Mouse (Mus musculus) spleen, adult 18-20 months (tissue): Measurements from ENCODE around the gene Adi1.

ENCODE experiments used
- DNase-seq, 2 experiments: peaks; one replicate each; pipeline ENCODE4 v3.0.0; 2022; ENCODE audit warnings: mixed read lengths in 2 of 2

Gene Adi1

GRCm38 (mm10) chr12:28697821-28698595 lies 23.0 kb downstream of the Adi1 start:
- DNase-seq, result no peak

DNA sequence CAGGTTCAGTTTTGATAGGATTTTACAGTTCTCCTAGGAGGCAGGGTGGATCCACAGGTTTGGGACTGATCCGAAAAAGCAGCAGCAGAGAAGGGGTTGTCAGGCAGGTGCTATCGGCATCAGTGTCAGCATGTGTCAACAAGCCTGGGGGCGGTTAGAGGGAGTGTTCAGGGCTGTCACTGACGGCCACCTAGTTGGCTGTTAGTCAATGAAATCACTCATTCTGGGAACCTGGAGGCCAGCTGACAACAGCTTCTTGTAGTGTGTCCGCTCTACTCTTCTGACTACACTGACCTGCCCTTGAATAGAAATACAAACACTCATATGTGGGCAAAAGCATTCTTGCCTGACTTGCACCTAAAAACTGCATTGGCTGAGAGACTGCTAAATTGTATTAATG lies 24.1 kb downstream of the Adi1 start:
- DNase-seq, result no peak

- DNase-seq, result peak in 1 of 2 experiments; percentile 66
Measured at GRCm38 (mm10) chr12:28699656-28700055, 24.6 kb downstream of the Adi1 start.

DNA sequence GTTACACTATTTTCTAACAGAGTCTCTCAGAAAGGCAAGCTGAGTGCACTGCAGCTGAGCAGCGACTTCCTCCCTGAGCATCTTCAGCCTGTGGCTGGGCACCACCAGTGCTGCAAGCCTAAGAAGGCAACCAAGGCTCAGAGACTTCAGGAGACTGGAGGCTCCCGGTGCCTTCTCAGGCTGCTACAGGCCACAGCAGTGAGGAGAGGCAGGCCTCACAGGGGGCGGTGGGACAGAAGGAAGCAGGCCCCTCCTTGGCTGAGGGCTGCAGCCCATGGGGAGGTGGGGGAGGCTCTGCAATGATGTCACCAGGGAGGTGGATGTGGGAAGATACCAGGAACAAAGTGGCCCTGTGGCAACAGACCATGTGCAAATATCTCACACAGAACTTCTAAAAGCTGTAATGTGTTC lies 25.1 kb downstream of the Adi1 start:
- no peak for DNase-seq

- DNase-seq, result no peak
Measured at GRCm38 (mm10) chr12:28700561-28701025, 25.6 kb downstream of the Adi1 start.

GRCm38 (mm10) chr12:28701302-28701701 lies 26.3 kb downstream of the Adi1 start:
- no peak for DNase-seq

DNA sequence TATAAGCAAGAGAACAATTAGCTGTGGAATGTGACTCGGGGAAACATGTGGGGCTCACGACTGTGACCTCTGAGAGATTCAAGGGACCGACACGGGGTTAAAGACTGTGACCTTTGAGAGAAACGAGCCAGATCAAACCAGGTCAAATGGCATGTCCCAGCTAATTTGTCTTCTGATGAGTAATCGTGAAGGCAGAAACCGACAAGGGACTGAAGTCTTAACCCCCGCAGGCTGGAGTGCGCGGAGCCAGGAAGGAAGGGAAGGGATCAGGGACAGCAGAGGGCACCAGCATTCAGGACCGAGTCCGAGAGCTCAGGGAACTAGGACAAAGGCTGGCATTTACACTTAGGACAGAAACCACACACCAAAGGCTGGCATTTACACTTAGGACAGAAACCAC lies 29.4 kb downstream of the Adi1 start:
- DNase-seq, result no peak

DNA sequence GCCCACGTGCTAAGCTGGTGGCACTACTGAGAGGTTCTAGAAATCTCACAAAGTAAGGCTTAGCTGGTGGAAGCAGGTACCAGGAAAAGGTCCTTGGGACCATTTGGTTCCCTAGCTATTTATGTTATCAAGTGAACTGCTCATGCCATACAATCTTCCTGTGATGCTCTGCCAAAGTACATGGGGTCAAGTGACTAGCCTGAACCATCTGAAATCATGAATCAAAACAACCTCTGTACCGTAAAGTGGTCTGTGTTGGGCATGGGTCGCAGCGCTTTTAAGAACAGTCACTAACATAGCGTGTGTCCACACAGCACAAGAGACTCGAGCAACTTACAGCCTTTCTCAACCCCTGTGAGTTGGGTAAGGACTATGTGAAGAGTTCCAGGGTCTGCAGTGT lies 30.2 kb downstream of the Adi1 start:
- no peak for DNase-seq

GRCm38 (mm10) chr12:28708154-28708553 lies 33.1 kb downstream of the Adi1 start:
- DNase-seq, result no peak

DNA sequence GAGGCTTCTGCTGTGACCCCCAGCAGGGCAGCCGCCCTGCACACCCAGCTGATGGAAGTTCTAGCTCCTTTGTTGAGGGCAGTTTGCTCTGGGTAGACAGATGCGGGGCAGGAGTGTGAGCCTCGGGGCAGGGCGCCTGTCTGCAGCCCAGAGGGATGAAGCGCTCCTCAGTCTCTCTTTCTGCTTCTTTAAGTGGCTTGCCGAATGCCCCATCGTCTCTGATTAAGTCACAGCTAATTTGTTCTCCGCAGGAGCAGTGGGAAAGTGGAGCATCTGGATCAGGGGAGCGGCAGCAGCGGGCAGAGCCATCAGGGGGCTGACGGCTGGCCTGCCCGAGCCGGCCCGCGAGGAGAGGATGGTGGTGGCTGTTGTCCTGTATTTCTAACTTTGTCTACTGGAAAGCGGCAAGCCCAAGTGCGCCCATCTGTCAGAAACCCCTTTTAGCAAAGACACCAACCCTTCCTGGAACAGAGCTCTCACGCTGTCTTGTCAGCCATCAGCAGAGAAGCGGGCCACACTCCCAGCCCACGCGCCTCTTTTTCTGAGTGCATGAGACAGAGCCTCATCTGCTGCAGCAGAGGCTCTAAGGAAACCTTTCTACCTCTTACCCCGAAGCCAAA lies 35.6 kb downstream of the Adi1 start:
- DNase-seq, result no peak

DNA sequence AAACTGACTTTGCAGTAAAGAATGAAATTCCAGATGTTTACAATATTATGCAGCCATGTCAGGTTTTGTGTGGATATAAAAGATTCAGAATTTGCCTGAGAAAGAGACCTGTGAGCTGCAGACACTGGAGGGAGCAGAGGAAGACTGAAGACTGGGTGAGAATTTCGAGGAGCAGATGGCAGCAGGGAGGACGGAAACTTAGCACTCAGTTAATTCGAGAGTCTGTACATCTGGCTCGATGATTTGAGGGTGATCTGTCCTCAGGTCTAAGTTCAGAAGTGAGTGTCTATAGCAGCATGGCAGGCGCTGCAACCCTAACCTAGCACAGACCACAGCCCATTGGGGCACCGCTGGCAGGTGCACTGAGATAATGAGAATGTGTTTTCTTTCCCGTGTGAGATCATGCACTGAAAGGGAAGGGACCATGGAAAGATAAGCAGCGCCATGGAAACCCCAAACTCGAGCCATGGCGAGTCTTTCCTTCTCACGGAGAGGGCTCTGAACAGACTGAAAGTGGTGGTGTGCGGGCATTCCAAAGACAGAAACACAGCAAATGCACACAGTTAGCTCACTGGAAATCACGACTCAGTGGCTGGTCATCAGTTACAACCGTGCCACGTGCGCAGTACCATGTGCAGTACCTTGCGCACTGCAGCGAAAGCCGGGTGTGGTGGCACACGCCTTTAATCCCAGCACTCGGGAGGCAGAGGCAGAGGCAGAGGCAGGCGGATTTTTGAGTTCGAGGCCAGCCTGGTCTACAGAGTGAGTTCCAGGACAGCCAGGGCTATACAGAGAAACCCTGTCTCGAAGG lies 40.0 kb downstream of the Adi1 start:
- no peak for DNase-seq

- no peak for DNase-seq
Measured at GRCm38 (mm10) chr12:28717066-28717465, 42.0 kb downstream of the Adi1 start.

DNA sequence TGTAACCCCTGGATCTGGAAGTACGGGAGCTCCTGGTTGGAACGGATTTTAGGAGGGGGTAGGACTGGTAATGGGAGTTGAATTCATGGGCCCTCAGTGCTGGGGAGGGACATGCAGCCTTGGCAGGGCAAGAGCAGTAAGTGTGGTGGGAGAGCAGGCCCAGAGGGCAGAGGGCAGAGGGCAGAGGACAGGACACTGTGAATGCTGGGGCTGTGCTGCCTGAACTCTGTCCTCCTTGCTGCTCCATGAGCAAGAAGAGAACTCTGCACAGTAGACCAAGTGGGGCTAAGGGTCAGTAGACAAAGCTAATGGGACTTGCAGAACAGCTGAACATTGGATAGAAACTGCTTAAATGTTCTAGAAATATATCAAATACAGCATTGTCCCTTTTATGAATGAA lies 43.1 kb downstream of the Adi1 start:
- no peak for DNase-seq

DNA sequence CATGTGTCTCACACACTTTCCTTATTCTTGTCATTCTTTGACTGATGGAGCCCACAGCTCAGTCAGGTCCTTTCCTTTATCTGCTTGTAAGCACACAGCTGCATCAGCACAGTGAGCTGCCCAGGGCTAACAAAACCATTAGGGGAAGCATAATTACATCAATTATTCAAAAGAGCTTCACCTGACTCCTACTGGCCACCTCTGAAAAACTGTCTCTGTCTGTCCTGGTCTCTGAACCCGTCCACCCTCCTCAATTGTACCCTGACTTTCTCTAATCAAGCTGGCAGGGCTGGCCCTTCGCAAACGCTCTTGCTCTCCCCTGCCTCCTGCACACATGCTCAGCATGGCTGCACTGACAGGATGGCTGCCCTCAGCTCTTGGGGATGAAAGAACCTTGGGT lies 49.3 kb downstream of the Adi1 start:
- DNase-seq, result no peak

DNA sequence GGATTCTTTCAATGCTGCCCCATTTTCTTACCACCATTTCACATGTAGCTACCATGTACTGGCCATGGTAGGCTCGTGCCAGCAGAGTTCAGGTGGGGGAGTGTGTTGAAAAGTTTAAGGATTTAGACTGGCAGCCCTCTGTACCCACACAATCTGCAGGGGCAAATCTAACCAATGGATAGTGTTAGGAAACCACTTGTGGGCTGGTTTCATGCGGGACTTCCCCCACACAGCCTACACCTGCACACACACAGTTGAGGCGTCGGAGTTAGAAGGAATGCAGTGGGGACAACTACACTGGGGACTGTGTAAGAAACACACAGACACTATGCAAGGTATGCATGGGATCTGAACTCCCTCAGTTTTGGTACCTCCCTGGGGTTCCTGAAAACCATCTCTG lies 51.2 kb downstream of the Adi1 start:
- DNase-seq, result no peak

DNA sequence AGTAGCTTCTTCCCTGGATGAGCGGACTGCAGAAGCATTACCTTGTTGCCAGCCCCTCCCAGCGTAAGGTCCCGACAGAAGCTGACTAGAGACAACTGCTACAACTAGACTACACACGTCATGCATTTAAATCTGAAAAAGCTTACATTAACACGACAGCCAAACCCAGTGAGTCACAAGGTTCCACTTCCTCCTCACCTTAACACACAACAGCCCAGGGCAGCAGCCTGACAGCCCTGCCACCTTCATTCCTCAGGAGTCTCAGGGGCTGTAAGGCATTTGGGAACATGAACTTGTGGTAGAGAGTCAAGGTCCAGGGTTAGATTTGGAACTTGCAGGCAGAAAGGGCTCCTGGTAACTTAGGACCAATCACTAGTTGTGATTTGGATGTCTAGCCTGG lies 52.0 kb downstream of the Adi1 start:
- DNase-seq, result peak in 1 of 2 experiments; percentile 33
